Mouse (Mus musculus): ENCODE measurements around the gene Tmf1. TPM values are rescaled to one million over a fixed set of nuclear protein-coding genes. Genes with fewer than 3 reads are reported as not detected.
A peak's percentile ranks its signal among the peaks of the same experiment; 100 is the strongest.

Gene Tmf1
- polyA plus RNA-seq, 1 experiment from 2014 or later, result 42.7 TPM

DNA sequence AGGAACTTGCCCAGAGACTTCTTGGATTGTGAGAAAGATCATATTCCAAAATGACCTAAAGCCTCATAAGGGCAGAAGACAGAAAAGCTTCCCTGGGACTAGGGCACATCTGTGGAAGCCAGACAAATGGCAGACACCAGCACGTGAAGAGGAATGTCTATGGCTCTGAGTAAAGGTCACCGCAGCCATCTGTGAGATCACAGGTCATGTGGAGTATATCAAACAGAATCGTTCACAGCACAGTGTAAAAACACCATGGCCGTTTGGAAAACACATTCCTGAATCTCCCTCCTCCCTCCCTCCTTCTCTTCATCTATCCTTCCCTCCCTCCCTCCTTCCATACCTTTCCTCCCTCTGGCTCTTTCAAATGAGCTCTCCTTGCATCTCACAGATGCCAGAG is 47.1 kb downstream of the Tmf1 start:
- H3K36me3 ChIP-seq (ENCODE audit: control insufficient read depth, insufficient read depth, low read length), result no peaks in the 10 kb centered on the region
- no peak for ATAC-seq (ENCODE audit: low FRiP score, low TSS enrichment)
- H3K4me3 ChIP-seq (replicated peaks; ENCODE audit: low read depth, low read length), result no peak overlapping the region
- no peaks in the 10 kb centered on the region for H3K9me3 ChIP-seq (ENCODE audit: control insufficient read depth, low read length)
- H3K4me2 ChIP-seq (ENCODE audit: low read length), result no peak overlapping the region
- H3K27me3 ChIP-seq (ENCODE audit: control insufficient read depth, insufficient read depth, low read length), result no peaks in the 10 kb centered on the region
- DNase-seq, result no peak
- H3K27ac ChIP-seq (replicated peaks; ENCODE audit: low read depth, low read length), result no peak overlapping the region
- WGBS, result 79% methylated on average over 4 of the region's 4 CpGs
- no peaks in the 10 kb centered on the region for H3K4me1 ChIP-seq (ENCODE audit: control insufficient read depth, insufficient read depth, low read length)
- H3K9ac ChIP-seq (replicated peaks; ENCODE audit: low read length), result no peak overlapping the region

GRCm38 (mm10) chr6:97130979-97131378 is 47.9 kb downstream of the Tmf1 start:
- no peak overlapping the region for H3K27ac ChIP-seq (replicated peaks; ENCODE audit: low read depth, low read length)
- H3K9me3 ChIP-seq (ENCODE audit: control insufficient read depth, low read length), result no peaks in the 10 kb centered on the region
- no peaks in the 10 kb centered on the region for H3K4me1 ChIP-seq (ENCODE audit: control insufficient read depth, insufficient read depth, low read length)
- H3K36me3 ChIP-seq (ENCODE audit: control insufficient read depth, insufficient read depth, low read length), result no peaks in the 10 kb centered on the region
- H3K27me3 ChIP-seq (ENCODE audit: control insufficient read depth, insufficient read depth, low read length), result no peaks in the 10 kb centered on the region
- no peak overlapping the region for H3K9ac ChIP-seq (replicated peaks; ENCODE audit: low read length)
- H3K4me2 ChIP-seq (ENCODE audit: low read length), result no peak overlapping the region
- WGBS, result 66% methylated on average over 5 of the region's 5 CpGs
- peak; percentile 22 for DNase-seq
- no peak for ATAC-seq (ENCODE audit: low FRiP score, low TSS enrichment)
- no peak overlapping the region for H3K4me3 ChIP-seq (replicated peaks; ENCODE audit: low read depth, low read length)

DNA sequence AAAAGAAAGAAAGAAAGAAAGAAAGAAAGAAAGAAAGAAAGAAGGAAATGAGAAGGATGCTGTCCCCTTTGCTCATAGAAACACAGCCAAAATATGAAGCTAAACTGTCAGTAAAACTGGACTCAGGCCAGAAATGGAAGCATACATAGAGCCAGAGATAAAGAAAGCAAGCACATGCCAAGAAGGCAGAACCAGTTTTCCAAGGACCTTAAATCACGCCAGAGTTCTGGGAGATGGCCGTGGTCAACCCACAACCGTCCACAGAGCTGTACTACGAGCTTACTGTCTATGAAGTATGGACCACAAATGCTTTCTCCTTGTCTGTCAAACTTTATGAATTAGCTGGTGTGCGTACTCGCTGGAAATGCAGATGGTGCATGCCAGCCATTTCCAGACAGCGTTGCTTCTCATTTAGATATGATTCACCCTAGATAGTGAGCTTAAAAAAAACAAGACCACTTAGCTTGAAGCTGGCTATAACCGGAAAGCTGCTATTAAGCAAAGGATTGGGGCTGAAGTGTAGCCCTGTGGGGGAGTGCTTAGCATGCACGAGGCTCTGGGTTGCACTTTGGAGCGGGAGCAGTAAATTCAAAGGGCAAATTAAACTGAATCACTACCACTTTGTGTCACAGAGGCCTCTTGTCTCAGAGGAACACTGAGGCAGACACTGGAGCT is 54.4 kb downstream of the Tmf1 start:
- Histone ChIP-seq H3K4me1 (ENCODE audit: control insufficient read depth, insufficient read depth, low read length) (no peaks in the 10 kb centered on the region), H3K4me2 (ENCODE audit: low read length) (no peak overlapping the region), H3K9me3 (ENCODE audit: control insufficient read depth, low read length) (no peaks in the 10 kb centered on the region), H3K4me3 (replicated peaks; ENCODE audit: low read depth, low read length) (no peak overlapping the region), H3K9ac (replicated peaks; ENCODE audit: low read length) (no peak overlapping the region), H3K27ac (replicated peaks; ENCODE audit: low read depth, low read length) (no peak overlapping the region), H3K27me3 (ENCODE audit: control insufficient read depth, insufficient read depth, low read length) (no peaks in the 10 kb centered on the region), H3K36me3 (ENCODE audit: control insufficient read depth, insufficient read depth, low read length) (0 out of 2 replicates have a peak, but pooled peaks cover 3% of the 10 kb centered on the region)
- WGBS, result 88% methylated on average over 10 of the region's 10 CpGs
- DNase-seq (no peak), ATAC-seq (ENCODE audit: low FRiP score, low TSS enrichment) (no peak)

DNA sequence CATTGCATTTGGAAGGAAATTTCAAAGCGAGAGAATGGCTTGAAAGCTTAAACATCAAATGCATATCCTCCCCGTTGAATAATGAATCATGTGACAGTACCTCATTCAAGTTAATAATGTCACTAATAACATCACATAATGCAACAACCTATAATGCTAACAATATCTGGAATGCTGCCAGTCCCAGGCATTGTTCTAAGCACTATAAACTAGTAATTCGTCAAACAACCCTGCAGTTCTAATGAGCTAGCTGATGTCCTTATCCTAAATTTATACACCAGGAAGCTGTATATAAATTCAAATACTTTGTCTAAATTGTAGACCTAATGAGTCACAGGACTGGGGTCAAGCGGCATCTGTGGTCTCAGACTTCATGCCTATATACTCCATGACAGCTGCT is 58.0 kb downstream of the Tmf1 start:
- H3K27me3 ChIP-seq (ENCODE audit: control insufficient read depth, insufficient read depth, low read length), result no peaks in the 10 kb centered on the region
- no peak overlapping the region for H3K9ac ChIP-seq (replicated peaks; ENCODE audit: low read length)
- no peaks in the 10 kb centered on the region for H3K4me1 ChIP-seq (ENCODE audit: control insufficient read depth, insufficient read depth, low read length)
- H3K4me2 ChIP-seq (ENCODE audit: low read length), result no peak overlapping the region
- no peaks in the 10 kb centered on the region for H3K9me3 ChIP-seq (ENCODE audit: control insufficient read depth, low read length)
- DNase-seq, result no peak
- H3K36me3 ChIP-seq (ENCODE audit: control insufficient read depth, insufficient read depth, low read length), result 0 out of 2 replicates have a peak, but pooled peaks cover 3% of the 10 kb centered on the region
- no peak overlapping the region for H3K27ac ChIP-seq (replicated peaks; ENCODE audit: low read depth, low read length)
- WGBS, result 85% methylated on average over 4 of the region's 4 CpGs
- H3K4me3 ChIP-seq (replicated peaks; ENCODE audit: low read depth, low read length), result no peak overlapping the region
- ATAC-seq (ENCODE audit: low FRiP score, low TSS enrichment), result no peak

- H3K27me3 ChIP-seq (ENCODE audit: control insufficient read depth, insufficient read depth, low read length), result no peaks in the 10 kb centered on the region
- WGBS, result 82% methylated on average over 3 of the region's 3 CpGs
- no peak for ATAC-seq (ENCODE audit: low FRiP score, low TSS enrichment)
- no peak overlapping the region for H3K4me2 ChIP-seq (ENCODE audit: low read length)
- H3K9me3 ChIP-seq (ENCODE audit: control insufficient read depth, low read length), result no peaks in the 10 kb centered on the region
- no peak overlapping the region for H3K27ac ChIP-seq (replicated peaks; ENCODE audit: low read depth, low read length)
- no peak overlapping the region for H3K9ac ChIP-seq (replicated peaks; ENCODE audit: low read length)
- H3K4me1 ChIP-seq (ENCODE audit: control insufficient read depth, insufficient read depth, low read length), result no peaks in the 10 kb centered on the region
- no peak for DNase-seq
- 0 out of 2 replicates have a peak, but pooled peaks cover 3% of the 10 kb centered on the region for H3K36me3 ChIP-seq (ENCODE audit: control insufficient read depth, insufficient read depth, low read length)
- H3K4me3 ChIP-seq (replicated peaks; ENCODE audit: low read depth, low read length), result no peak overlapping the region
Measured at GRCm38 (mm10) chr6:97118327-97118726, 60.6 kb downstream of the Tmf1 start.

DNA sequence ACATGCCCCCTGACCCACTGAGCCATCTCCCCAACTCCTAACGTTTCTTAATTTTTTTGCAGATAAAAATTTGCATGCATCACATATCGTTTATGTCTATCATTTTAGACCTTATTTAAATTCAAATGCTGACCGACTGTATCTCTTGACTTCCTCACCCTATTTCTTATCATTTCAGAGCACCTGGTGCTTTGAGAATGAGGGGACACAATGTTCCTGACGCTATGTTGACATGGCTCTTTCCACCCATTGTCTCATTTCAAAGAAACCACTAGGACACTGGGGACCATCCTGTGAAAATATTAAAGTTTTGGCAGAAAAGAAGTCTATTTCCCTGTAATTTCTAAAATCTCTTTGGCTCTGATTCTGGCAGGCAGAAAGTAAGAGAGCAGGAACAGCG is 62.0 kb downstream of the Tmf1 start:
- Histone ChIP-seq H3K36me3 (ENCODE audit: control insufficient read depth, insufficient read depth, low read length) (0 out of 2 replicates have a peak, but pooled peaks cover 3% of the 10 kb centered on the region), H3K4me3 (replicated peaks; ENCODE audit: low read depth, low read length) (no peak overlapping the region), H3K9ac (replicated peaks; ENCODE audit: low read length) (no peak overlapping the region), H3K9me3 (ENCODE audit: control insufficient read depth, low read length) (no peaks in the 10 kb centered on the region), H3K4me2 (ENCODE audit: low read length) (no peak overlapping the region), H3K4me1 (ENCODE audit: control insufficient read depth, insufficient read depth, low read length) (no peaks in the 10 kb centered on the region), H3K27ac (replicated peaks; ENCODE audit: low read depth, low read length) (no peak overlapping the region), H3K27me3 (ENCODE audit: control insufficient read depth, insufficient read depth, low read length) (no peaks in the 10 kb centered on the region)
- 74% methylated on average over 5 of the region's 5 CpGs for WGBS
- no peak for ATAC-seq (ENCODE audit: low FRiP score, low TSS enrichment)
- DNase-seq, result no peak

- 53% methylated on average over 3 of the region's 3 CpGs for WGBS
- DNase-seq, result no peak
- Histone ChIP-seq H3K36me3 (ENCODE audit: control insufficient read depth, insufficient read depth, low read length) (0 out of 2 replicates have a peak, but pooled peaks cover 3% of the 10 kb centered on the region), H3K27ac (replicated peaks; ENCODE audit: low read depth, low read length) (no peak overlapping the region), H3K27me3 (ENCODE audit: control insufficient read depth, insufficient read depth, low read length) (no peaks in the 10 kb centered on the region), H3K4me1 (ENCODE audit: control insufficient read depth, insufficient read depth, low read length) (no peaks in the 10 kb centered on the region), H3K4me3 (replicated peaks; ENCODE audit: low read depth, low read length) (no peak overlapping the region), H3K4me2 (ENCODE audit: low read length) (no peak overlapping the region), H3K9me3 (ENCODE audit: control insufficient read depth, low read length) (no peaks in the 10 kb centered on the region), H3K9ac (replicated peaks; ENCODE audit: low read length) (no peak overlapping the region)
- ATAC-seq (ENCODE audit: low FRiP score, low TSS enrichment), result no peak
Measured at GRCm38 (mm10) chr6:97114821-97115220, 64.1 kb downstream of the Tmf1 start.

- H3K4me2 ChIP-seq (ENCODE audit: low read length), result no peak overlapping the region
- H3K9ac ChIP-seq (replicated peaks; ENCODE audit: low read length), result no peak overlapping the region
- no peak overlapping the region for H3K27ac ChIP-seq (replicated peaks; ENCODE audit: low read depth, low read length)
- H3K36me3 ChIP-seq (ENCODE audit: control insufficient read depth, insufficient read depth, low read length), result no peaks in the 10 kb centered on the region
- no peak overlapping the region for H3K4me3 ChIP-seq (replicated peaks; ENCODE audit: low read depth, low read length)
- WGBS, result 93% methylated on average over 8 of the region's 8 CpGs
- H3K27me3 ChIP-seq (ENCODE audit: control insufficient read depth, insufficient read depth, low read length), result no peaks in the 10 kb centered on the region
- ATAC-seq (ENCODE audit: low FRiP score, low TSS enrichment) (no peak), DNase-seq (no peak)
- no peaks in the 10 kb centered on the region for H3K9me3 ChIP-seq (ENCODE audit: control insufficient read depth, low read length)
- H3K4me1 ChIP-seq (ENCODE audit: control insufficient read depth, insufficient read depth, low read length), result no peaks in the 10 kb centered on the region
Measured at GRCm38 (mm10) chr6:97112177-97112576, 66.7 kb downstream of the Tmf1 start.

GRCm38 (mm10) chr6:97106777-97107176 is 72.1 kb downstream of the Tmf1 start:
- Histone ChIP-seq H3K27me3 (ENCODE audit: control insufficient read depth, insufficient read depth, low read length) (no peaks in the 10 kb centered on the region), H3K9me3 (ENCODE audit: control insufficient read depth, low read length) (no peaks in the 10 kb centered on the region), H3K27ac (replicated peaks; ENCODE audit: low read depth, low read length) (no peak overlapping the region), H3K4me1 (ENCODE audit: control insufficient read depth, insufficient read depth, low read length) (0 out of 2 replicates have a peak, but pooled peaks cover 4% of the 10 kb centered on the region), H3K4me2 (ENCODE audit: low read length) (no peak overlapping the region), H3K4me3 (replicated peaks; ENCODE audit: low read depth, low read length) (no peak overlapping the region), H3K9ac (replicated peaks; ENCODE audit: low read length) (no peak overlapping the region), H3K36me3 (ENCODE audit: control insufficient read depth, insufficient read depth, low read length) (no peaks in the 10 kb centered on the region)
- ATAC-seq (ENCODE audit: low FRiP score, low TSS enrichment) (peak; percentile 67), DNase-seq (peak; percentile 95)
- 10% methylated on average over 2 of the region's 2 CpGs for WGBS

Measured in midbrain, embryonic 14.5 days (tissue).